Mouse (Mus musculus) G1E (cell line): Measurements from ENCODE around the gene Mfsd2b.

Experiments used
- CTCF ChIP-seq: IDR thresholded peaks from 2 replicates; pipeline ENCODE4 v1.5.1; 2012; ENCODE audit warnings: low read depth, low read length, inconsistent platforms, mixed read lengths
- GATA1 ChIP-seq: IDR thresholded peaks from 2 replicates; pipeline ENCODE4 v1.6.1; 2012; ENCODE audit warnings: borderline replicate concordance, low read length, inconsistent platforms, mixed read lengths
- GATA2 ChIP-seq: IDR thresholded peaks from 2 replicates; pipeline ENCODE4 v1.6.1; 2012; ENCODE audit warnings: low read depth, low read length, inconsistent platforms, borderline replicate concordance
- POLR2AphosphoS5 ChIP-seq: IDR thresholded peaks from 2 replicates; pipeline ENCODE4 v1.6.1; 2012; ENCODE audit warnings: low read depth, low read length, inconsistent platforms; ENCODE audit not compliant: insufficient replicate concordance
- TAL1 ChIP-seq: conservative IDR thresholded peaks from 2 replicates; pipeline ENCODE4 v1.6.1; 2012; ENCODE audit warnings: low read depth, low read length, inconsistent platforms, mixed read lengths

- TF ChIP-seq CTCF (no peak), GATA2 (no peak), TAL1 (no peak), GATA1 (no peak), POLR2AphosphoS5 (no peak)
Observed at GRCm38 (mm10) chr12:4843741-4844140, 30.4 kb downstream of the Mfsd2b start.
